Mouse (Mus musculus) intestine, embryonic 14.5 days (tissue): ENCODE data around the gene Mroh2a. TPM values are rescaled to one million over a fixed set of nuclear protein-coding genes. Genes with fewer than 3 reads are reported as not detected.

Experiments used
- ATAC-seq: fragments of 200-750 bp; cut with Nextera tagmentation; replicated peaks from 2 replicates; pipeline ENCODE4 v1.8.0; 2017; ENCODE audit warnings: low read depth, moderate number of reproducible peaks, moderate TSS enrichment, moderate library complexity; ENCODE audit not compliant: low FRiP score, low TSS enrichment
- DNase-seq: peaks from one replicate; pipeline ENCODE4 v3.0.0-alpha.2; 2018; ENCODE audit warnings: low spot score
- H3K27ac ChIP-seq: fragments of 300-500 bp; sonication (generic); 2 replicates; pipeline ENCODE4 v1.5.1; 2014; ENCODE audit warnings: low read depth, mild to moderate bottlenecking, control low read depth
- H3K27me3 ChIP-seq: fragments of 300-500 bp; sonication (generic); replicated peaks from 2 replicates; pipeline ENCODE4 v1.6.1; 2014; ENCODE audit warnings: low read length, control low read depth; ENCODE audit not compliant: control insufficient read depth, insufficient read depth
- H3K36me3 ChIP-seq: fragments of 300-500 bp; sonication (generic); 2 replicates; pipeline ENCODE4 v1.6.1; 2014; ENCODE audit warnings: low read length, control low read depth; ENCODE audit not compliant: control insufficient read depth, insufficient read depth
- H3K4me1 ChIP-seq: fragments of 300-500 bp; sonication (generic); replicated peaks from 2 replicates; pipeline ENCODE4 v1.6.1; 2014; ENCODE audit warnings: low read length, control low read depth, mixed read lengths; ENCODE audit not compliant: control insufficient read depth, insufficient read depth
- H3K4me2 ChIP-seq: fragments of 300-500 bp; sonication (generic); 2 replicates; pipeline ENCODE4 v1.6.1; 2014; ENCODE audit warnings: low read length
- H3K4me3 ChIP-seq: fragments of 300-500 bp; sonication (generic); 2 replicates; pipeline ENCODE4 v1.5.1; 2014; ENCODE audit warnings: low read depth, low read length, control low read depth, mixed read lengths
- H3K9ac ChIP-seq: fragments of 300-500 bp; sonication (generic); 2 replicates; pipeline ENCODE4 v1.6.1; 2014; ENCODE audit warnings: mild to moderate bottlenecking, low read length
- H3K9me3 ChIP-seq: fragments of 300-500 bp; sonication (generic); 2 replicates; pipeline ENCODE4 v1.6.1; 2016; ENCODE audit warnings: low read length, control low read depth; ENCODE audit not compliant: control insufficient read depth
- WGBS: fragments of 180-500 bp; shearing (Covaris S2); extraction: QIAGEN DNeasy Blood & Tissue Kit; methylation state at CpG from one replicate; pipeline ENCODE4 v1.1.7; 2014; 5-methylcytosine and 5-hydroxymethylcytosine counted together
- polyA plus RNA-seq: library from polyadenylated mRNA; unstranded; fragments of >200 nt; fragmentation: Nextera tagmentation; extraction: Ambion mirVana; gene quantifications from 2 replicates; pipeline ENCODE4 v1.2.1, GENCODE M21; 2014

The Mroh2a gene
- polyA plus RNA-seq, 1 experiment from 2014 or later, result 1.1 TPM

GRCm38 (mm10) chr1:88235046-88235893 is 8.5 kb downstream of the Mroh2a start:
- H3K27me3 ChIP-seq, result no peaks in the 10 kb centered on the region
- peaks cover 89% of the 10 kb centered on the region for H3K9me3 ChIP-seq
- WGBS, result 64% methylated on average over 11 of the region's 11 CpGs
- DNase-seq, result no peak
- H3K4me2 ChIP-seq, result no peak overlapping the region
- no peak for ATAC-seq
- H3K9ac ChIP-seq, result no peak overlapping the region
- no peak overlapping the region for H3K27ac ChIP-seq
- H3K4me1 ChIP-seq, result no peaks in the 10 kb centered on the region
- H3K36me3 ChIP-seq, result no peaks in the 10 kb centered on the region
- no peak overlapping the region for H3K4me3 ChIP-seq

- no peak overlapping the region for H3K9ac ChIP-seq
- WGBS, result 65% methylated on average over 4 of the region's 4 CpGs
- no peak overlapping the region for H3K4me2 ChIP-seq
- no peak overlapping the region for H3K4me3 ChIP-seq
- DNase-seq, result no peak
- H3K4me1 ChIP-seq, result no peaks in the 10 kb centered on the region
- H3K9me3 ChIP-seq, result peaks cover 89% of the 10 kb centered on the region
- no peaks in the 10 kb centered on the region for H3K36me3 ChIP-seq
- H3K27ac ChIP-seq, result no peak overlapping the region
- no peaks in the 10 kb centered on the region for H3K27me3 ChIP-seq
- no peak for ATAC-seq
Measured at GRCm38 (mm10) chr1:88235894-88236415, 9.2 kb downstream of the Mroh2a start.

- Histone ChIP-seq H3K4me2 (no peak overlapping the region), H3K4me3 (no peak overlapping the region), H3K36me3 (no peaks in the 10 kb centered on the region), H3K9ac (no peak overlapping the region), H3K9me3 (peaks cover 83% of the 10 kb centered on the region), H3K4me1 (no peaks in the 10 kb centered on the region), H3K27me3 (no peaks in the 10 kb centered on the region), H3K27ac (no peak overlapping the region)
- DNase-seq (no peak), ATAC-seq (peak; percentile 4; the same call in 1 of the 2 replicates)
- 77% methylated on average over 5 of the region's 5 CpGs for WGBS
Measured at GRCm38 (mm10) chr1:88237311-88237710, 10.5 kb downstream of the Mroh2a start.

GRCm38 (mm10) chr1:88238771-88239170 is 12.0 kb downstream of the Mroh2a start:
- DNase-seq, result no peak
- Histone ChIP-seq H3K4me1 (no peaks in the 10 kb centered on the region), H3K9me3 (peaks cover 84% of the 10 kb centered on the region), H3K4me2 (no peak overlapping the region), H3K27me3 (no peaks in the 10 kb centered on the region), H3K27ac (no peak overlapping the region), H3K4me3 (no peak overlapping the region), H3K36me3 (no peaks in the 10 kb centered on the region), H3K9ac (no peak overlapping the region)
- no peak; the same call in 1 of the 2 replicates for ATAC-seq
- 77% methylated on average over 6 of the region's 6 CpGs for WGBS

- Histone ChIP-seq H3K27ac (no peak overlapping the region), H3K4me3 (no peak overlapping the region), H3K36me3 (no peaks in the 10 kb centered on the region), H3K27me3 (no peaks in the 10 kb centered on the region), H3K9me3 (peaks cover 75% of the 10 kb centered on the region), H3K4me2 (no peak overlapping the region), H3K9ac (no peak overlapping the region), H3K4me1 (no peaks in the 10 kb centered on the region)
- DNase-seq (no peak), ATAC-seq (no peak)
- WGBS, result 76% methylated on average over 5 of the region's 5 CpGs
Measured at GRCm38 (mm10) chr1:88240072-88240471, 13.3 kb downstream of the Mroh2a start.

GRCm38 (mm10) chr1:88240579-88240978 is 13.8 kb downstream of the Mroh2a start:
- no peak overlapping the region for H3K9ac ChIP-seq
- 71% methylated on average over 4 of the region's 4 CpGs for WGBS
- no peak overlapping the region for H3K4me2 ChIP-seq
- no peak for DNase-seq
- H3K4me1 ChIP-seq, result no peaks in the 10 kb centered on the region
- no peak overlapping the region for H3K27ac ChIP-seq
- ATAC-seq, result no peak
- H3K9me3 ChIP-seq, result peaks cover 73% of the 10 kb centered on the region
- no peaks in the 10 kb centered on the region for H3K27me3 ChIP-seq
- no peaks in the 10 kb centered on the region for H3K36me3 ChIP-seq
- no peak overlapping the region for H3K4me3 ChIP-seq

GRCm38 (mm10) chr1:88243861-88244260 is 17.1 kb downstream of the Mroh2a start:
- no peaks in the 10 kb centered on the region for H3K27me3 ChIP-seq
- H3K36me3 ChIP-seq, result no peaks in the 10 kb centered on the region
- ATAC-seq, result no peak
- peaks cover 67% of the 10 kb centered on the region for H3K9me3 ChIP-seq
- H3K27ac ChIP-seq, result no peak overlapping the region
- DNase-seq, result no peak
- 67% methylated on average over 5 of the region's 5 CpGs for WGBS
- H3K4me3 ChIP-seq, result no peak overlapping the region
- H3K9ac ChIP-seq, result no peak overlapping the region
- H3K4me2 ChIP-seq, result no peak overlapping the region
- no peaks in the 10 kb centered on the region for H3K4me1 ChIP-seq

- 76% methylated on average over 6 of the region's 6 CpGs for WGBS
- Histone ChIP-seq H3K27me3 (no peaks in the 10 kb centered on the region), H3K27ac (no peak overlapping the region), H3K9me3 (peaks cover 68% of the 10 kb centered on the region), H3K4me2 (no peak overlapping the region), H3K4me3 (no peak overlapping the region), H3K9ac (no peak overlapping the region), H3K4me1 (no peaks in the 10 kb centered on the region), H3K36me3 (no peaks in the 10 kb centered on the region)
- DNase-seq, result no peak
- no peak for ATAC-seq
Measured at GRCm38 (mm10) chr1:88245881-88246280, 19.1 kb downstream of the Mroh2a start.

GRCm38 (mm10) chr1:88246386-88246785 is 19.6 kb downstream of the Mroh2a start:
- Histone ChIP-seq H3K4me2 (no peak overlapping the region), H3K36me3 (no peaks in the 10 kb centered on the region), H3K27me3 (no peaks in the 10 kb centered on the region), H3K9me3 (peaks cover 68% of the 10 kb centered on the region), H3K4me3 (no peak overlapping the region), H3K27ac (no peak overlapping the region), H3K9ac (no peak overlapping the region), H3K4me1 (no peaks in the 10 kb centered on the region)
- no peak for DNase-seq
- WGBS, result 47% methylated on average over 6 of the region's 6 CpGs
- ATAC-seq, result no peak
